In the genomic region with DNA sequence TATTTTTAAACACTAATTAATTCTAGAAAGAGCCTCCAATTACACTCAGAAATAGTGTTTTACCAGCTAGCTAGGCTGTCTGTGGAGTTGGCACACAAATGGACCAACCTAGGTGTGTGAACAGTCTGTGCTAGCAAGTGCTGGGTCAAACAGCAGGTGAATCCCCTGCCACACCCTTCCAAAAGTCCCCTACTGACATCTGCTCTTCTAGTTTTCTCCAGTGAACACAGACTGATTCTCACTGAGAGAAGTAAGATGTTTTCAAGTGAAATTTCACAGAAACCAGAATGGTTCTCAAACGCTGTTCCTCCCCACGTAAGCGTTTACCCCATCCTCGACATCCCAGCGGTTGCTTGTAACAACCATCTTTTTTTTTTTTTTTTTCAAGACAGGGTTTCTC, we compare ENCODE assay signal across 13 mouse cellular contexts.
"Had no signal": no experiment of that assay in that cellular context is flagged by ENCODE, and none has a peak within 500 bp of the region (broad histone marks: within the 10 kb centered on the region; RNA-seq: fewer than 3 reads in every experiment).

No protein-coding gene starts in this region.

- H3K9ac ChIP-seq: kidney, embryonic 15.5 days; limb, embryonic 13.5 days; liver, embryonic 15.5 days; lung, embryonic 14.5 days; midbrain, embryonic 15.5 days; neural tube, embryonic 12.5 days had no signal

- DNase-seq: kidney, postnatal 14 days; left cerebral cortex, postnatal 4 days; lung, embryonic 14.5 days; lung, postnatal 10 days; right cerebral cortex, postnatal 14 days; thymus, postnatal 36 days had no signal

- H3K4me2 ChIP-seq: kidney, embryonic 15.5 days; limb, embryonic 13.5 days; liver, embryonic 15.5 days; lung, embryonic 14.5 days; midbrain, embryonic 11.5 days; midbrain, embryonic 15.5 days; neural tube, embryonic 12.5 days had no signal

- H3K36me3 ChIP-seq: kidney, embryonic 15.5 days; limb, embryonic 13.5 days; liver, embryonic 15.5 days; midbrain, embryonic 15.5 days; neural tube, embryonic 12.5 days had no signal

- H3K9me3 ChIP-seq: kidney, embryonic 15.5 days; liver, embryonic 15.5 days; midbrain, embryonic 15.5 days had no signal

- H3K27ac ChIP-seq: kidney, embryonic 15.5 days; limb, embryonic 13.5 days; liver, embryonic 15.5 days; midbrain, embryonic 15.5 days; neural tube, embryonic 12.5 days had no signal

- H3K27me3 ChIP-seq: kidney, embryonic 15.5 days; limb, embryonic 13.5 days; liver, embryonic 15.5 days; megakaryocyte, embryonic 14.5 days; midbrain, embryonic 15.5 days; neural tube, embryonic 12.5 days had no signal

- H3K4me3 ChIP-seq: kidney, embryonic 15.5 days; limb, embryonic 13.5 days; liver, embryonic 15.5 days; midbrain, embryonic 15.5 days; neural tube, embryonic 12.5 days had no signal

- ATAC-seq: midbrain, embryonic 15.5 days had no signal
